Mouse (Mus musculus) right cerebral cortex, postnatal 25 days (tissue): Measurements from ENCODE around the gene Tpgs1.
A peak's percentile ranks its signal among the peaks of the same experiment; 100 is the strongest.

Experiments used
- DNase-seq: peaks from one replicate; pipeline ENCODE4 v3.0.0; 2022

The Tpgs1 gene

DNA sequence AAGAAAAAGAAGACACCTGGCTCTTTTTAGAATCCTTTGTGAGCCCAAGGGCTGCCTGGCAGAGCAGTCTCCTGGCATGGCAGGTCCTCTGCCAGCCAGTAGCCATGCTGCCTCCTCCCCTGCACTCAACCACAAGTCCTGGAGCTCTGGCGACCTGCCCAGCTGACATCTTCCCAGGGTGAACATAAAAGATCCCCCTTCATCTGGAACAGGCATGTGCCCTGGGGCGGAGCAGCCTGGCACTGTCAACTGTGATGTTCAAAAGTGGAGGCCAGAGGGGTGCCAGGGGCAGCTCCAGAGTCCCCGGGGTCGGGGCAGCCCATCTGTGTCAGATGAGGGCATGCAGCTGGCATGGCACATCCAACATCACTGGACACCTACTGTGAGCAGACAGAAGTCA, 45.8 kb downstream of the Tpgs1 start:
- no peak for DNase-seq

GRCm38 (mm10) chr10:79716254-79716987, 47.3 kb downstream of the Tpgs1 start, which contains the start of gene Hcn2:
Hcn2 (plus strand) TSS chr10:79716634.
- peak; percentile 37 for DNase-seq

- peak; percentile 61 for DNase-seq
Observed at GRCm38 (mm10) chr10:79716988-79717355, 47.8 kb downstream of the Tpgs1 start.

GRCm38 (mm10) chr10:79717640-79718357, 48.6 kb downstream of the Tpgs1 start:
- DNase-seq = no peak

DNA sequence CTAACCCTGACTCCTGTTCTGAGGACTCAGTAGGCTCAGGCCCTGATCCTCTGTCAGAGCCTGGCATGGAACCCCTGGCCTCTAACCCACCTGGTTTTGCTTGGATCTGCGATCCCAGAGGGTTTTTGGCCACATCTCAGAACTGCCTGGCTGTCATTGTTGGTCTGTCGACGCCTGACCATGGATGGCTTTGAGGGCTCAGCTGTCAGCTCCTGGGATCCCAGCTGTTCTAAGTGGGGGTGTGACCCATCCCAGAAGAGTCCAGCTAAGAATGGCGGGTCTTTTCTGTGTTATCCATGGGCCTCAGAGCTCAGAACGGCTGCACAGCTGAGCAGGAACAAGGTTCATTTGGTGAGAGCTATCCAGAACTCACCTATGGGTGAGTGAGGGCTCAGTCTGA, 51.9 kb downstream of the Tpgs1 start:
- DNase-seq = no peak

DNA sequence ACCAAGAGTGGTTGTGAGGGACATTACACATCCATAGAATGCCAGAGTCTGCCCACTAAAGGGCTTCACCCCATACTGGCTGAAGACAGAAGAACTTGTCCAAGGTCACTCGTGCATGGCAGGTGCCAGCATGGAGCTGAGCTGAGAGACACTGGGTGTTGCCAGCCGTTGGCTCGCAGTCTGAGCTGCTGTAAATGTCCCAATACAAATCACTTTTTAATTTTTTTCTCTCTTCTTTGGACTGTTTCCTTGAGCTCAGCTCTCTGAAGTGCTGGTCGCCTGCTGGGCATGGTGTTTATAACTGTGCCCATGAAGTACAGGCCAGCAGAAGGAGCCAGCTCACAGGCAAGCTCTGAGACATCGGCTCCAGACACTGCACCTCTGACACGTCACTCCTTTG, 53.9 kb downstream of the Tpgs1 start:
- no peak for DNase-seq

DNA sequence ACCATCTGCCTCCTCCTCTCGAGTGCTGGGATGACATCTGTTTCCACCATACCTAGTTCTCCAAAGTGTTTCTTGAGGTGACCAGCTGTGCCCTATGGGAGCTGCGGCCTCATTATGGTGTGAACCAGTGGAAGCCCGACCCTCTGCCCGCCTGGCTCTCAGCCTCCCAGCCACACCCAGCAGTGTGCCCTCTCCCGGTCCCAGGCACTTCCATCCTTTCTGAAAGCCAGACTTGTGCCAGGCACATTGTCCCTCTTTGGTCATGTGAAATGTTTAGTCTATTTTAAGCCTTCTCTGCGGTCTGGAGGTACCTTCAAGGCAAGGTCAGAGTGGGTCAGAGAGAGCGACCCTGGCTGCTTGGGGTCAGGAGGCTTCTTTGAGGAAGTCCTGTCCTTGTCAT, 54.5 kb downstream of the Tpgs1 start:
- no peak for DNase-seq
